ENCODE assay signal across 9 mouse cellular contexts in genomic region chr10:95200323-95200722, GRCm38 (mm10).
DNase-seq lines count a peak whose midpoint lies in the region; ATAC-seq and TF ChIP-seq lines count a peak whose summit lies in the region.
"Had no signal": no experiment of that assay in that cellular context is flagged by ENCODE, and none has a peak within 500 bp of the region (broad histone marks: within the 10 kb centered on the region; RNA-seq: fewer than 3 reads in every experiment).

No protein-coding gene starts in this region.

- no peak for TF ChIP-seq CTCF in lung, adult 2 months (IDR thresholded peaks at IDR 0.05; ENCODE audit: insufficient read depth, low read length)

- WGBS in lung, adult 2 months: 43% methylated on average over 7 of the region's 7 CpGs
- WGBS in liver, embryonic 11.5 days: 79% methylated on average over 7 of the region's 7 CpGs

- no peaks in the 10 kb centered on the region for H3K27me3 ChIP-seq in liver, embryonic 11.5 days (replicated peaks; ENCODE audit: control insufficient read depth, insufficient read depth, low read length)

- no peaks in the 10 kb centered on the region for H3K9me3 ChIP-seq in liver, embryonic 11.5 days (ENCODE audit: control insufficient read depth, low read length)

- ATAC-seq in liver, embryonic 11.5 days (replicated peaks; ENCODE audit: low FRiP score): no peak

- no peaks in the 10 kb centered on the region for H3K36me3 ChIP-seq in liver, embryonic 11.5 days (ENCODE audit: control insufficient read depth, insufficient read depth, low read length)

- H3K4me3 ChIP-seq in lung, adult 2 months (replicated peaks; ENCODE audit: extremely low read depth, low read depth, low read length): no peak overlapping the region
- no peak overlapping the region for H3K4me3 ChIP-seq in liver, embryonic 11.5 days (ENCODE audit: low read depth, low read length)

- TF ChIP-seq POLR2A in lung, adult 2 months (IDR thresholded peaks at IDR 0.05; ENCODE audit: borderline replicate concordance, extremely low read depth, low read depth, low read length): no peak

- H3K4me1 ChIP-seq in lung, adult 2 months (ENCODE audit: control insufficient read depth, insufficient read depth, low read length): peaks cover 10% of the 10 kb centered on the region
- H3K4me1 ChIP-seq in liver, embryonic 11.5 days (replicated peaks; ENCODE audit: control insufficient read depth, insufficient read depth, low read length): 0 out of 2 replicates have a peak, but pooled peaks cover 1% of the 10 kb centered on the region

- H3K27ac ChIP-seq in liver, embryonic 11.5 days (ENCODE audit: low read depth, low read length): no peak overlapping the region

- H3K9ac ChIP-seq in liver, embryonic 11.5 days (ENCODE audit: low read depth, low read length): no peak overlapping the region

- H3K4me2 ChIP-seq in liver, embryonic 11.5 days: no peak overlapping the region

- peak; percentile 31 for DNase-seq in adrenal gland, adult 2 months
- DNase-seq in adrenal gland, adult 8-10 months: no peak
- DNase-seq in lung, adult 18-20 months: peak; percentile 44 to 62
- DNase-seq in lung, adult 2 months: no peak
- peak; percentile 78 for DNase-seq in gastrocnemius, postnatal 25 days
- peak; percentile 82 for DNase-seq in skeletal muscle tissue, adult 2 months (ENCODE audit: low read depth, low spot score)
- DNase-seq in liver: no peak
- no peak for DNase-seq in liver, embryonic 11.5 days (ENCODE audit: low spot score)
- DNase-seq: layer of hippocampus, postnatal 36 days had no signal

Comparison
In these comparisons a context has a peak if more than half of its experiments do, and no peak if none do; other contexts are left out.
1. DNase-seq: peak in adrenal gland, adult 2 months (single experiment), lung, adult 18-20 months (2 of 2), gastrocnemius, postnatal 25 days (single experiment) and skeletal muscle tissue, adult 2 months (single experiment); none in adrenal gland, adult 8-10 months (single experiment), lung, adult 2 months (single experiment), liver (single experiment) and liver, embryonic 11.5 days (single experiment).